Mouse (Mus musculus) CH12.LX (cell line): ENCODE results near the gene Pnisr. TPM values are rescaled to one million over a fixed set of nuclear protein-coding genes. Genes with fewer than 3 reads are reported as not detected.
A peak's percentile ranks its signal among the peaks of the same experiment; 100 is the strongest.

Experiments
- DNase-seq: peaks from one replicate; pipeline ENCODE4 v3.0.0-alpha.2; 2013; ENCODE audit errors: extremely low read depth
- H3K27ac ChIP-seq: 2 replicates; pipeline ENCODE4 v1.5.1; 2012; ENCODE audit warnings: low read depth, mild to moderate bottlenecking, control low read depth, moderate library complexity; ENCODE audit not compliant: insufficient read depth
- H3K27me3 ChIP-seq: replicated peaks from 2 replicates; pipeline ENCODE3; 2012; ENCODE audit warnings: inconsistent platforms
- H3K36me3 ChIP-seq, 2 experiments: replicated peaks in 1 of 2; 2 replicates each; pipeline versions ENCODE3 to v1.6.1; 2012; ENCODE audit warnings: inconsistent platforms in 1 of 2, low read length in 1 of 2, mild to moderate bottlenecking in 1 of 2, mixed read lengths in 1 of 2, moderate library complexity in 1 of 2; ENCODE audit not compliant: control insufficient read depth in 1 of 2, insufficient read depth in 1 of 2
- H3K4me1 ChIP-seq, 2 experiments: 2 replicates each; pipeline ENCODE4 v1.6.1; 2012; ENCODE audit warnings: inconsistent platforms in 1 of 2, moderate library complexity in 1 of 2; ENCODE audit not compliant: insufficient read depth in 2 of 2, control insufficient read depth in 1 of 2
- H3K4me2 ChIP-seq: 2 replicates; pipeline ENCODE4 v1.6.1; 2012; ENCODE audit warnings: low read depth, mild to moderate bottlenecking, control low read depth; ENCODE audit not compliant: poor library complexity, insufficient read depth, severe bottlenecking
- H3K4me3 ChIP-seq, 3 experiments: fragments of 150-350 bp in 1 of 3; sonication (generic) in 1 of 3; replicated peaks in 1 of 3; 2 replicates each; pipeline versions ENCODE3 to v1.5.1; 2011 to 2012; ENCODE audit warnings: low read depth in 2 of 3, low read length in 2 of 3, mild to moderate bottlenecking in 2 of 3, moderate library complexity in 2 of 3, control low read depth in 1 of 3, improper control_type of control experiment in 1 of 3, inconsistent platforms in 1 of 3, mixed read lengths in 1 of 3; ENCODE audit not compliant: poor library complexity in 1 of 3
- H3K79me2 ChIP-seq: replicated peaks from 2 replicates; pipeline ENCODE4 v1.6.1; 2012; ENCODE audit warnings: mild to moderate bottlenecking, moderate library complexity; ENCODE audit not compliant: control insufficient read depth, poor library complexity, insufficient read depth, severe bottlenecking; ENCODE audit errors: extremely low read depth
- H3K9ac ChIP-seq: 2 replicates; pipeline ENCODE4 v1.6.1; 2012; ENCODE audit warnings: low read depth, mild to moderate bottlenecking, control low read depth, moderate library complexity; ENCODE audit not compliant: insufficient read depth
- H3K9me3 ChIP-seq: replicated peaks from 2 replicates; pipeline ENCODE3; 2012; ENCODE audit warnings: low read length, inconsistent platforms, mixed read lengths
- BHLHE40 ChIP-seq: IDR thresholded peaks from 2 replicates; pipeline ENCODE4 v1.6.1; 2011; ENCODE audit warnings: mild to moderate bottlenecking, low read depth, low read length, improper control_type of control experiment
- CTCF ChIP-seq, 2 experiments: IDR thresholded peaks in 1 of 2; conservative IDR thresholded peaks in 1 of 2; 2 replicates each; pipeline ENCODE4 v1.5.1; 2011 to 2012; ENCODE audit warnings: low read depth in 2 of 2, low read length in 2 of 2, improper control_type of control experiment in 1 of 2, inconsistent platforms in 1 of 2, mild to moderate bottlenecking in 1 of 2, moderate library complexity in 1 of 2
- ELF1 ChIP-seq: IDR thresholded peaks from 2 replicates; pipeline ENCODE4 v1.6.1; 2014; ENCODE audit warnings: low read depth, mild to moderate bottlenecking, inconsistent platforms, low read length, improper control_type of control experiment
- EP300 ChIP-seq: IDR thresholded peaks from 2 replicates; pipeline ENCODE4 v1.6.1; 2011; ENCODE audit warnings: low read length, improper control_type of control experiment
- HCFC1 ChIP-seq: IDR thresholded peaks from 2 replicates; pipeline ENCODE4 v1.6.1; 2012; ENCODE audit warnings: low read depth, mild to moderate bottlenecking, inconsistent platforms, low read length, improper control_type of control experiment
- IRF4 ChIP-seq: IDR thresholded peaks from 2 replicates; pipeline ENCODE4 v1.6.1; 2014; ENCODE audit warnings: low read depth, mild to moderate bottlenecking, inconsistent platforms, low read length, improper control_type of control experiment
- JUN ChIP-seq: IDR thresholded peaks from 2 replicates; pipeline ENCODE4 v1.6.1; 2011; ENCODE audit warnings: low read depth, mild to moderate bottlenecking, low read length, improper control_type of control experiment, moderate library complexity; ENCODE audit not compliant: insufficient read depth
- KAT2A ChIP-seq: IDR thresholded peaks from 2 replicates; pipeline ENCODE4 v1.6.1; 2012; ENCODE audit warnings: low read length, improper control_type of control experiment, inconsistent platforms; ENCODE audit not compliant: insufficient replicate concordance
- MAFK ChIP-seq: IDR thresholded peaks from 2 replicates; pipeline ENCODE4 v1.6.1; 2011; ENCODE audit warnings: low read length, improper control_type of control experiment; ENCODE audit not compliant: insufficient replicate concordance
- MAZ ChIP-seq: IDR thresholded peaks from 2 replicates; pipeline ENCODE4 v1.6.1; 2012; ENCODE audit warnings: low read depth, mild to moderate bottlenecking, inconsistent platforms, low read length, improper control_type of control experiment, moderate library complexity
- MEF2A ChIP-seq: IDR thresholded peaks from 2 replicates; pipeline ENCODE4 v1.6.1; 2014; ENCODE audit warnings: low read depth, mild to moderate bottlenecking, inconsistent platforms, low read length, improper control_type of control experiment, borderline replicate concordance
- MXI1 ChIP-seq: IDR thresholded peaks from 2 replicates; pipeline ENCODE4 v1.6.1; 2011; ENCODE audit warnings: mild to moderate bottlenecking, low read depth, low read length, improper control_type of control experiment
- MYC ChIP-seq: IDR thresholded peaks from 2 replicates; pipeline ENCODE4 v1.6.1; 2011; ENCODE audit warnings: low read depth, mild to moderate bottlenecking, improper control_type of control experiment, low read length
- NELFE ChIP-seq: IDR thresholded peaks from 2 replicates; pipeline ENCODE4 v1.6.1; 2011; ENCODE audit warnings: low read depth, low read length, improper control_type of control experiment
- NRF1 ChIP-seq: IDR thresholded peaks from 2 replicates; pipeline ENCODE4 v1.6.1; 2014; ENCODE audit warnings: low read depth, mild to moderate bottlenecking, inconsistent platforms, low read length, improper control_type of control experiment, moderate library complexity
- POLR2A ChIP-seq: IDR thresholded peaks from 2 replicates; pipeline ENCODE4 v1.6.1; 2011; ENCODE audit warnings: low read depth, mild to moderate bottlenecking, improper control_type of control experiment, low read length
- POLR2AphosphoS2 ChIP-seq: IDR thresholded peaks from 2 replicates; pipeline ENCODE4 v1.6.1; 2011; ENCODE audit warnings: low read depth, low read length, improper control_type of control experiment
- SIN3A ChIP-seq: IDR thresholded peaks from 2 replicates; pipeline ENCODE4 v1.6.1; 2012; ENCODE audit warnings: low read length, improper control_type of control experiment, inconsistent platforms
- SMC3 ChIP-seq: IDR thresholded peaks from 2 replicates; pipeline ENCODE4 v1.6.1; 2011; ENCODE audit warnings: low read depth, low read length, improper control_type of control experiment
- TBP ChIP-seq: conservative IDR thresholded peaks from 2 replicates; pipeline ENCODE4 v1.6.1; 2011; ENCODE audit warnings: low read depth, low read length, improper control_type of control experiment
- TCF12 ChIP-seq: IDR thresholded peaks from 2 replicates; pipeline ENCODE4 v1.6.1; 2014; ENCODE audit warnings: low read depth, mild to moderate bottlenecking, inconsistent platforms, low read length, improper control_type of control experiment
- UBTF ChIP-seq: IDR thresholded peaks from 2 replicates; pipeline ENCODE4 v1.6.1; 2012; ENCODE audit warnings: low read depth, mild to moderate bottlenecking, inconsistent platforms, low read length, improper control_type of control experiment, moderate library complexity
- USF2 ChIP-seq: conservative IDR thresholded peaks from 2 replicates; pipeline ENCODE4 v1.6.1; 2011; ENCODE audit warnings: low read depth, low read length, improper control_type of control experiment
- ZMIZ1 ChIP-seq: IDR thresholded peaks from 2 replicates; pipeline ENCODE4 v1.6.1; 2012; ENCODE audit warnings: low read depth, mild to moderate bottlenecking, inconsistent platforms, low read length, improper control_type of control experiment
- dilution Hi-C: fragments of 300-500 bp; cut with MboI; formaldehyde crosslinking; loops from 2 replicates; pipeline ENCODE4 v1.14.3; 2020; ENCODE audit warnings: low sequenced_read_pairs; ENCODE audit not compliant: extremely low pct_unique_long_range_greater_than_20kb, extremely low pct_ligation_motif_present
- in situ Hi-C: fragments of 300-500 bp; cut with MboI; formaldehyde crosslinking; loops from 3 replicates; pipeline ENCODE4 v1.14.3; 2019; ENCODE audit warnings: low sequenced_read_pairs, low pct_ligation_motif_present, low pct_unique_long_range_greater_than_20kb, mixed read lengths
- polyA plus RNA-seq: library from polyadenylated mRNA; unstranded; fragments of >175 nt; gene quantifications from 2 replicates; pipeline ENCODE4 v1.2.1, GENCODE M21; 2012; ENCODE audit warnings: low read depth; ENCODE audit not compliant: insufficient read length
- total RNA-seq, 2 experiments: library from RNA; depleted of rRNA; stranded (reverse); fragments of 300-350 nt in 1 of 2; fragments of >200 nt in 1 of 2; gene quantifications; 2 replicates each; pipeline ENCODE4 v1.2.3; 2012 to 2014

The Pnisr gene
- total and polyA plus RNA-seq, 3 experiments = 32.9 to 95.2 (median 51.3) TPM

GRCm38 (mm10) chr4:21878776-21879175 lies 31.4 kb downstream of the Pnisr start:
- TF ChIP-seq TCF12 (no peak), HCFC1 (no peak), JUN (no peak), NRF1 (no peak), MEF2A (no peak), MAZ (no peak), USF2 (no peak), SIN3A (no peak), KAT2A (no peak), BHLHE40 (no peak)
- dilution Hi-C loops = no loop called here

GRCm38 (mm10) chr4:21879565-21880220 lies 32.3 kb downstream of the Pnisr start, which contains the start of gene Coq3:
Gene Coq3 (plus strand): TSS chr4:21879673.
- dilution Hi-C loops = no loop called here
- peak; percentile 21 for TF ChIP-seq SMC3
- TF ChIP-seq CTCF (conservative IDR thresholded peaks at IDR 0.05 in 1 of 2, IDR thresholded peaks at IDR 0.05 in 1 of 2; ENCODE audit: low read depth in 2 of 2, low read length in 2 of 2) = 0 out of 4 replicates have a peak, but pooled peaks of 1 of the 2 experiments have one; percentile 3
- TF ChIP-seq KAT2A = no peak
- 0 out of 2 replicates have a peak, but pooled peaks have one; percentile 11 for TF ChIP-seq IRF4
- TF ChIP-seq BHLHE40 = peak; percentile 79; the same call in 1 of the 2 replicates
- peak; percentile 74; the same call in 1 of the 2 replicates for TF ChIP-seq MXI1
- no peak for TF ChIP-seq USF2
- peak; percentile 70; the same call in 1 of the 2 replicates for TF ChIP-seq POLR2AphosphoS2
- TF ChIP-seq JUN = no peak
- TF ChIP-seq UBTF = peak; percentile 60; the same call in 1 of the 2 replicates
- TF ChIP-seq SIN3A = peak; percentile 55; the same call in 1 of the 2 replicates
- TF ChIP-seq NELFE = peak; percentile 93
- no peak for TF ChIP-seq EP300
- peak; percentile 81 for TF ChIP-seq ELF1
- TF ChIP-seq MYC = 0 out of 2 replicates have a peak, but pooled peaks have one; percentile 47
- TF ChIP-seq MEF2A = no peak
- TF ChIP-seq MAFK = 0 out of 2 replicates have a peak, but pooled peaks have one; percentile 11
- TF ChIP-seq HCFC1 = peak; percentile 78
- peak; percentile 76 for TF ChIP-seq TBP
- TF ChIP-seq ZMIZ1 = peak; percentile 91
- peak; percentile 57; the same call in 1 of the 2 replicates for TF ChIP-seq TCF12
- peak; percentile 94 for TF ChIP-seq NRF1
- TF ChIP-seq POLR2A = peak; percentile 93
- peak; percentile 82 for DNase-seq
- H3K4me3 ChIP-seq = peak within 1 kb of the TSS; percentile 56 to 73 (median 66)
- H3K4me2 ChIP-seq = peak within 1 kb of the TSS; percentile 52
- in situ Hi-C loops = no loop called here
- H3K27ac ChIP-seq = peak within 1 kb of the TSS; percentile 63
- no peaks in the 10 kb centered on the region for H3K27me3 ChIP-seq
- no peaks in the 10 kb centered on the region; the same call in 1 of the 2 replicates for H3K79me2 ChIP-seq
- H3K9me3 ChIP-seq = no peaks in the 10 kb centered on the region
- peaks cover 4 to 9% of the 10 kb centered on the region in 2 experiments; a peak in 3 of 4 replicates for H3K4me1 ChIP-seq
- peak within 1 kb of the TSS; percentile 72 for H3K9ac ChIP-seq
- H3K36me3 ChIP-seq = peaks cover 4 to 29% of the 10 kb centered on the region in 2 experiments

More at GRCm38 (mm10) chr4:21878776-21879175, 31.4 kb downstream of the Pnisr start:
- no peak for DNase-seq
- peaks cover 7 to 36% of the 10 kb centered on the region in 2 experiments for H3K36me3 ChIP-seq
- in situ Hi-C loops = no loop called here
- H3K9ac ChIP-seq = no peak overlapping the region
- no peaks in the 10 kb centered on the region for H3K9me3 ChIP-seq
- H3K4me1 ChIP-seq = peaks cover 4 to 7% of the 10 kb centered on the region in 2 experiments; a peak in 3 of 4 replicates
- no peak overlapping the region for H3K4me3 ChIP-seq
- H3K27me3 ChIP-seq = no peaks in the 10 kb centered on the region
- H3K4me2 ChIP-seq = no peak overlapping the region
- H3K27ac ChIP-seq = no peak overlapping the region
- no peaks in the 10 kb centered on the region; the same call in 1 of the 2 replicates for H3K79me2 ChIP-seq
